Mouse (Mus musculus): Measurements from ENCODE around the gene Anp32a. TPM values are rescaled to one million over a fixed set of nuclear protein-coding genes. Genes with fewer than 3 reads are reported as not detected.

Gene Anp32a
- total and polyA plus RNA-seq, 3 experiments, result 182 to 516 (median 362) TPM

GRCm38 (mm10) chr9:62344545-62344944, 3.5 kb downstream of the Anp32a start:
- Histone ChIP-seq H3K9me3 (replicated peaks; ENCODE audit: insufficient read depth, low read length) (no peaks in the 10 kb centered on the region), H3K27me3 (ENCODE audit: control insufficient read depth in 1 of 2, insufficient read depth in 2 of 2, low read length in 2 of 2) (no peaks in the 10 kb centered on the region), H3K36me3 (ENCODE audit: control insufficient read depth in 1 of 2, insufficient read depth in 2 of 2, low read length in 2 of 2) (peaks cover 0 to 28% of the 10 kb centered on the region in 2 experiments; a peak in 3 of 4 replicates), H3K4me1 (ENCODE audit: control insufficient read depth in 1 of 2, insufficient read depth in 2 of 2, low read length in 2 of 2) (peaks cover 3 to 16% of the 10 kb centered on the region in 2 experiments), H3K27ac (ENCODE audit: control insufficient read depth, low read depth, low read length) (peak overlapping the region; percentile 77), H3K9ac (ENCODE audit: control insufficient read depth, low read depth, low read length, poor library complexity, severe bottlenecking) (peak overlapping the region; percentile 85), H3K4me3 (ENCODE audit: control insufficient read depth in 1 of 2, insufficient read depth in 1 of 2, low read depth in 2 of 2, low read length in 2 of 2) (peak overlapping the region; percentile 95 to 96), H3K79me2 (ENCODE audit: control insufficient read depth, insufficient read depth, low read length, poor library complexity) (peaks cover 82% of the 10 kb centered on the region)
- TF ChIP-seq SIN3A (IDR thresholded peaks at IDR 0.05; ENCODE audit: low read length) (0 out of 2 replicates have a peak, but pooled peaks have one; percentile 41), TCF12 (IDR thresholded peaks at IDR 0.05; ENCODE audit: low read depth, low read length) (peak; percentile 28; the same call in 1 of the 2 replicates), SMC3 (IDR thresholded peaks at IDR 0.05; ENCODE audit: low read depth, low read length) (no peak), MAZ (IDR thresholded peaks at IDR 0.05; ENCODE audit: low read depth, low read length) (peak; percentile 86), POLR2A (IDR thresholded peaks at IDR 0.05; ENCODE audit: control insufficient read depth in 1 of 2, insufficient read depth in 1 of 2, low read depth in 1 of 2, low read length in 2 of 2, poor library complexity in 1 of 2) (no peak), GABPA (IDR thresholded peaks at IDR 0.05; ENCODE audit: low read depth, low read length) (no peak), HCFC1 (IDR thresholded peaks at IDR 0.05; ENCODE audit: low read depth, low read length) (0 out of 2 replicates have a peak, but pooled peaks have one; percentile 17), EP300 (IDR thresholded peaks at IDR 0.05; ENCODE audit: low read depth in 1 of 2, low read length in 2 of 2) (0 out of 4 replicates have a peak, but pooled peaks of 1 of the 2 experiments have one; percentile 16)
- peak; percentile 81 for DNase-seq (ENCODE audit: low read depth, low spot score)

- peaks cover 0 to 27% of the 10 kb centered on the region in 2 experiments for H3K36me3 ChIP-seq (ENCODE audit: control insufficient read depth in 1 of 2, insufficient read depth in 2 of 2, low read length in 2 of 2)
- H3K9me3 ChIP-seq (replicated peaks; ENCODE audit: insufficient read depth, low read length), result no peaks in the 10 kb centered on the region
- no peak overlapping the region for H3K27ac ChIP-seq (ENCODE audit: control insufficient read depth, low read depth, low read length)
- TF ChIP-seq ZC3H11A (IDR thresholded peaks at IDR 0.05; ENCODE audit: low read depth, low read length) (no peak), ZKSCAN1 (IDR thresholded peaks at IDR 0.05; ENCODE audit: low read depth, low read length) (no peak), TBP (IDR thresholded peaks at IDR 0.05; ENCODE audit: low read depth, low read length) (no peak), POLR2A (IDR thresholded peaks at IDR 0.05; ENCODE audit: control insufficient read depth in 1 of 2, insufficient read depth in 1 of 2, low read depth in 1 of 2, low read length in 2 of 2, poor library complexity in 1 of 2) (no peak), UBTF (IDR thresholded peaks at IDR 0.05; ENCODE audit: borderline replicate concordance, insufficient read depth, low read depth, low read length) (no peak), POLR2AphosphoS5 (IDR thresholded peaks at IDR 0.05; ENCODE audit: borderline replicate concordance, low read depth, low read length) (no peak), JUND (IDR thresholded peaks at IDR 0.05; ENCODE audit: low read depth, low read length) (no peak), ZNF384 (IDR thresholded peaks at IDR 0.05; ENCODE audit: low read depth, low read length) (no peak), MAFK (IDR thresholded peaks at IDR 0.05; ENCODE audit: borderline replicate concordance, low read depth, low read length) (no peak), EP300 (IDR thresholded peaks at IDR 0.05; ENCODE audit: low read depth in 1 of 2, low read length in 2 of 2) (no peak), KAT2A (conservative IDR thresholded peaks at IDR 0.05; ENCODE audit: low read depth, low read length) (no peak), GATA1 (IDR thresholded peaks at IDR 0.05; ENCODE audit: low read depth, low read length) (no peak), TAL1 (IDR thresholded peaks at IDR 0.05; ENCODE audit: low read length) (no peak), ELF1 (IDR thresholded peaks at IDR 0.05; ENCODE audit: low read depth, low read length) (no peak), MAZ (IDR thresholded peaks at IDR 0.05; ENCODE audit: low read depth, low read length) (no peak), CHD2 (IDR thresholded peaks at IDR 0.05; ENCODE audit: low read length) (no peak), SMC3 (IDR thresholded peaks at IDR 0.05; ENCODE audit: low read depth, low read length) (no peak), CHD1 (IDR thresholded peaks at IDR 0.05; ENCODE audit: low read depth, low read length) (no peak), MYC (IDR thresholded peaks at IDR 0.05; ENCODE audit: low read depth, low read length) (no peak), BHLHE40 (IDR thresholded peaks at IDR 0.05; ENCODE audit: borderline replicate concordance, low read depth, low read length) (no peak)
- peaks cover 82% of the 10 kb centered on the region for H3K79me2 ChIP-seq (ENCODE audit: control insufficient read depth, insufficient read depth, low read length, poor library complexity)
- peaks cover 2 to 16% of the 10 kb centered on the region in 2 experiments; a peak in 3 of 4 replicates for H3K4me1 ChIP-seq (ENCODE audit: control insufficient read depth in 1 of 2, insufficient read depth in 2 of 2, low read length in 2 of 2)
- no peaks in the 10 kb centered on the region for H3K27me3 ChIP-seq (ENCODE audit: control insufficient read depth in 1 of 2, insufficient read depth in 2 of 2, low read length in 2 of 2)
- H3K4me3 ChIP-seq (ENCODE audit: control insufficient read depth in 1 of 2, insufficient read depth in 1 of 2, low read depth in 2 of 2, low read length in 2 of 2), result peak overlapping the region; percentile 95 to 96
- no peak for DNase-seq (ENCODE audit: low read depth, low spot score)
- peak overlapping the region; percentile 85 for H3K9ac ChIP-seq (ENCODE audit: control insufficient read depth, low read depth, low read length, poor library complexity, severe bottlenecking)
These were observed 4.0 kb downstream of the Anp32a start for GRCm38 (mm10) chr9:62345081-62345481.

Measured in MEL (cell line).